Mouse (Mus musculus) thymus, adult 2 months (tissue): ENCODE data around the gene Ccsap.

Experiments
- CTCF ChIP-seq: fragments of 200-500 bp; IDR thresholded peaks from 2 replicates; pipeline ENCODE4 v1.5.1; 2012; ENCODE audit warnings: mild to moderate bottlenecking, control low read depth, low read length, moderate library complexity, borderline replicate concordance; ENCODE audit not compliant: control insufficient read depth, poor library complexity, insufficient read depth; ENCODE audit errors: extremely low read depth
- POLR2A ChIP-seq: fragments of 200-500 bp; IDR thresholded peaks from 2 replicates; pipeline ENCODE4 v1.6.1; 2012; ENCODE audit warnings: mild to moderate bottlenecking, low read length, control low read depth, moderate library complexity; ENCODE audit not compliant: control insufficient read depth, poor library complexity, insufficient read depth; ENCODE audit errors: extremely low read depth

DNA sequence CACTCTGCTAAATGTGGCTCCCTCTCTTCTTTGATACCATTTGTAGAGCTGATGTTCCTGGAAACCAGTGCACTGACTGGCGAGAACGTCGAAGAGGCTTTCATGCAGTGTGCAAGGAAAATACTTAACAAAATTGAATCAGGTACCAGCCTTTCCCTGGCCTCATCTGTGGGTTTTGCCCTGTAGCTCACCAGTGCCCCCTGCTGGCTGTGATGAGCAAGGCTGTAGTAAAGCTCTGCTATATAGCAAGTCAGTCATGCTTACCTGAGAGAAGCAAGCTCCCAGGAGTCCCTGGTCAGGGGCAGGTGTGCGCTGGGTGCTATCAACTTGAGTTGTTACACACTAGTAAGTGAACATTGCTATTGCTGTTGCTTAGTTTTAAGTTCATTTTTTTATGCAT is 27.3 kb downstream of the Ccsap start:
- TF ChIP-seq POLR2A (no peak), CTCF (peak; percentile 75; the same call in 1 of the 2 replicates)
